Mouse (Mus musculus) heart, embryonic 10.5 days (tissue): ENCODE measurements around the gene Ppp1r14a. TPM values are rescaled to one million over a fixed set of nuclear protein-coding genes. Genes with fewer than 3 reads are reported as not detected.

Experiments used
- DNase-seq: peaks from one replicate; pipeline ENCODE4 v3.0.0-alpha.2; 2017; ENCODE audit warnings: low spot score
- H3K27ac ChIP-seq: fragments of 300-500 bp; sonication (generic); 2 replicates; pipeline ENCODE4 v1.5.1; 2016; ENCODE audit warnings: mild to moderate bottlenecking
- H3K27me3 ChIP-seq: fragments of 300-500 bp; sonication (generic); 2 replicates; pipeline ENCODE4 v1.6.1; 2016; ENCODE audit warnings: mild to moderate bottlenecking; ENCODE audit not compliant: poor library complexity, insufficient read depth, severe bottlenecking
- H3K36me3 ChIP-seq: fragments of 300-500 bp; sonication (generic); 2 replicates; pipeline ENCODE4 v1.6.1; 2016; ENCODE audit warnings: mild to moderate bottlenecking, moderate library complexity
- H3K4me1 ChIP-seq: fragments of 300-500 bp; sonication (generic); 2 replicates; pipeline ENCODE4 v1.6.1; 2016; ENCODE audit warnings: mild to moderate bottlenecking
- H3K4me3 ChIP-seq: fragments of 300-500 bp; sonication (generic); 2 replicates; pipeline ENCODE4 v1.5.1; 2016; ENCODE audit warnings: mild to moderate bottlenecking, moderate library complexity
- H3K9me3 ChIP-seq: fragments of 300-500 bp; sonication (generic); 2 replicates; pipeline ENCODE4 v1.6.1; 2016; ENCODE audit warnings: mild to moderate bottlenecking, moderate library complexity
- WGBS: fragments of 180-500 bp; shearing (Covaris S2); methylation state at CpG from one replicate; pipeline ENCODE4 v1.1.7; 2016; 5-methylcytosine and 5-hydroxymethylcytosine counted together
- polyA plus RNA-seq: library from polyadenylated mRNA; unstranded; fragments of >200 nt; fragmentation: Nextera tagmentation; extraction: Ambion mirVana; gene quantifications from 2 replicates; pipeline ENCODE4 v1.2.1, GENCODE M21; 2016

Ppp1r14a gene
- polyA plus RNA-seq, 1 experiment from 2014 or later: 13.8 TPM

GRCm38 (mm10) chr7:29281201-29282073 lies 7.7 kb upstream of the Ppp1r14a start, which contains the start of gene Spint2:
Spint2 (minus strand) TSS chr7:29281912.
- under 1% methylated on average over 80 of the region's 80 CpGs for WGBS
- H3K9me3 ChIP-seq: no peaks in the 10 kb centered on the region
- H3K36me3 ChIP-seq: no peaks in the 10 kb centered on the region
- H3K4me3 ChIP-seq: peak within 1 kb of the TSS; percentile 66
- peaks cover 71% of the 10 kb centered on the region for H3K27me3 ChIP-seq
- peak within 1 kb of the TSS; percentile 87 for H3K27ac ChIP-seq
- H3K4me1 ChIP-seq: peaks cover 31% of the 10 kb centered on the region
- no peak for DNase-seq

DNA sequence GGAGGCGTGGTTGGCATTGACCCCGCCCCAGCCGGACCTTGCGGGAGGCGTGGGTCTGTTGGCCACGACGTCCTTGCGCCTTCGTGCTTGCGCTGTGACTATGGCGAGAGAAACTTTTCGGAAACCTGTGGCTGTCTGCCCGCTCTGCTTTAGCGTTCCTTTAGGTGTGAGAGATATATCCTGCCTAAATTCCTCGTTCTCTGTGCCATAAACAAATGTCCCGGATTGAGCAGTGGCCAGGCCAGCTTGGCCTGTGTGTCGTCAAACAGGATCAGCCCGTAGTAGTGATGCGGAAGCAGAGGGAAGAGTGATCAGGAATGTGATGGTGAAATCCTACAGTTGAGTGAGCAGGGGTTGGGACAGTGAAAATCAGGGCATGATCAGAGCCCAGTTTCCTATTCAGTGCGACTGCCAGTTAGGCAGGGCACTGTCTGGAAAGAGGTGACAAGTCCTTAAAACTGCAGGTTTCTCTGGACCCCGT lies 7.0 kb upstream of the Ppp1r14a start:
- Histone ChIP-seq H3K27me3 (peaks cover 74% of the 10 kb centered on the region), H3K9me3 (no peaks in the 10 kb centered on the region), H3K4me3 (peak overlapping the region; percentile 66), H3K4me1 (peaks cover 31% of the 10 kb centered on the region), H3K27ac (peak overlapping the region; percentile 87), H3K36me3 (no peaks in the 10 kb centered on the region)
- DNase-seq: no peak
- WGBS: 12% methylated on average over 21 of the region's 21 CpGs

DNA sequence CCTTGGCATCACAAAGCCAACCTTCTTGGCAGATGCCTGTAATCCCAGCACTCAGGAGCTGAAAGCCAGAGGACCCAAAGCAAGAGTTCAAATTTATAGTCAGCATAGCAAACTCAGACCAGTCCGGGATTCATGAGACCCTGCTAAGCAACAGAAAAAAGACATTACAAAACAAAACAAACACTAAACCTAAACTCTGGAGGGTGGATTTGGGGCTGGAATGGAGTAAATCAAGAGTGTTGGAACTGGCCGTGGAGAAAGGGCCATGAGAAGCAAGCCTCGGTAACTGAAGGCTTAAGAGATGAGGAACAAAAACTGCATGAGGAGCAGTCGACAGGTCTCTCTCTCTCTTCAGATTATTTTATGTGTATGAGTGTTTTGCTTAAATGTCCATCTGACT lies 5.2 kb upstream of the Ppp1r14a start:
- Histone ChIP-seq H3K4me3 (no peak overlapping the region), H3K36me3 (no peaks in the 10 kb centered on the region), H3K27ac (no peak overlapping the region), H3K27me3 (peaks cover 80% of the 10 kb centered on the region), H3K9me3 (no peaks in the 10 kb centered on the region), H3K4me1 (peaks cover 32% of the 10 kb centered on the region)
- 79% methylated on average over 4 of the region's 4 CpGs for WGBS
- no peak for DNase-seq

DNA sequence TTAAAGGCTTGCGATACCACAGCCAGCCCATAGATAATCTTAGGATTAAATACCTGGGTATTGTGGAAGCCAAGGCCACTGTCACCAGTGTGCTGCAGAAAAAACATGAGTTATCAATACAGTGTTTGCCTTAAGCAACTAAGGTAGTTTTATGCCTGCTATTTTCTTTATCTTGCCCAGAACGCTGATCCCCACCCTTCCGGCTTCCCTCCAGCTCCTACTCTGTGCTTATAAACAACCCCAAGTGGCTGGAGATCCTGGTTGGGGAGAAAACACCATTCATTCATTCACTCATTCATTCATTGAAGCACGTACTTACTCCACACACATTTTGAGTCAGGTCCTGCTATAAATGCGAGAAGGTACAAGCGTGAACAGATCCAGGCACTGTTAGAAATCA lies 4.6 kb upstream of the Ppp1r14a start:
- H3K36me3 ChIP-seq: no peaks in the 10 kb centered on the region
- no peak for DNase-seq
- no peak overlapping the region for H3K4me3 ChIP-seq
- peaks cover 34% of the 10 kb centered on the region for H3K4me1 ChIP-seq
- 87% methylated on average over 6 of the region's 6 CpGs for WGBS
- no peaks in the 10 kb centered on the region for H3K9me3 ChIP-seq
- peaks cover 84% of the 10 kb centered on the region for H3K27me3 ChIP-seq
- H3K27ac ChIP-seq: no peak overlapping the region

- DNase-seq: no peak
- Histone ChIP-seq H3K4me3 (no peak overlapping the region), H3K27me3 (peaks cover 79% of the 10 kb centered on the region), H3K4me1 (peaks cover 36% of the 10 kb centered on the region), H3K9me3 (no peaks in the 10 kb centered on the region), H3K27ac (no peak overlapping the region), H3K36me3 (no peaks in the 10 kb centered on the region)
- WGBS: 83% methylated on average over 7 of the region's 7 CpGs
Measured at GRCm38 (mm10) chr7:29287481-29287880, 1.6 kb upstream of the Ppp1r14a start.

DNA sequence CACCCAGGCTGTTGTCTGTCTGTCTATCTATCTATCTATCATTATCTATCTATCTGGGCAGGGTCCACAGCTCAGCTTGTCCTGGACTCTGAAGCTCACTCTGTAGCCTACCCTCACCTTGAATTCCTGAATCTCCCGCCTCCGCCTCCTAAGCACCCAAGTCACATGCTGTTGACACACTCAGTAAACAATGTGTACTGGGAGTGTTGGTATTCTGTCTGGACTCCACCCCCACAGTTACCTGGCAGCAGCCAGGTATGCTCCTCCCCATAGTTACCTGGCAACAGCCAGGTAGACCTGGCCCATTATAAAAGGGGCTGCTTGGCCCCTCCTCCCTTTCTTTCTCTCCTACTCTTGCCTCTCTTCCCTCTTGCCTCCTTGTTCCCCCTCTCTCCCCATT lies 1.0 kb upstream of the Ppp1r14a start:
- Histone ChIP-seq H3K4me1 (peaks cover 42% of the 10 kb centered on the region), H3K36me3 (no peaks in the 10 kb centered on the region), H3K27ac (no peak overlapping the region), H3K27me3 (peaks cover 75% of the 10 kb centered on the region), H3K4me3 (no peak overlapping the region), H3K9me3 (no peaks in the 10 kb centered on the region)
- no peak for DNase-seq
- 87% methylated on average over 2 of the region's 2 CpGs for WGBS

GRCm38 (mm10) chr7:29289856-29290255 lies 748 bp downstream of the Ppp1r14a start:
- peaks cover 66% of the 10 kb centered on the region for H3K27me3 ChIP-seq
- peaks cover 49% of the 10 kb centered on the region for H3K4me1 ChIP-seq

DNA sequence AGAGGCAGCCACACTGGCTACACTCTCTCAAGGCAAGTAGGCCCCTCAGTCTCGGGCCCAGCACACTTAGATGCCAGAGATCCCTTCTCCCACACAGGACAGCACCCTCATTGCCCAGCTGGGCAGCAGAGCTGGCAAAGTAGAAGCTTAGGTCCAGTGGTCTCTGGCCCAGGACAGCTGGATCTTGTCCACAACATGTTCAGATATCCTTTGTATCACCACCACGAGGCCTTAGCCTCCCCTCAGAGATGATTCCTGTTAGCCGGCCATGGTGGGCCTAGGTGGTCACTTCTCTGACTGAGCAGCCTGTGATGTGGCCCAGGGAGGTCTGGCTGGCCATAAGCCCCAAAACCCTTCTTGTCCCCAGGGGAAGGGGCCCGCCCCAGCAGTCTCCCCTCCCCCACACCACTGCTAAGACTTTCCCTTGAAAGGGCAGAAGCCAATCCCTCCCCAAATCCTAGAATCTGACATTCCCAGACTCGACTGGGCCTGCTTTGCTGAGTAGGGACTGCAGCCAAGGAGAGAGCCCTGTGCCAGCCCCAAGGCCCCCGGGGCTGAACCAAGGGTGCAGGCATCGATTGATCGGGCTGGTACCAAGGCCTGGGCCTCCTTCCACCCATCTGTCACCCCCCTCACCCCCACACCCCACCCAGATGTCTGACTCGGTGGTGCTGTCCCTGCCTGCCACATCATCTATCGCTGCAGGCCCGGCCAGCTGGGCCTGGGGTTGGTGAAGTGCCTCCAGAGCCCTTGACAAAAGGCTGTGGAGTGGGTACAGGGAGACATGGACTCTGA lies 1.8 kb downstream of the Ppp1r14a start:
- peak overlapping the region; percentile 82 for H3K27ac ChIP-seq
- no peak for DNase-seq
- H3K36me3 ChIP-seq: no peaks in the 10 kb centered on the region
- 51% methylated on average over 11 of the region's 11 CpGs for WGBS
- no peaks in the 10 kb centered on the region for H3K9me3 ChIP-seq
- H3K4me1 ChIP-seq: peaks cover 49% of the 10 kb centered on the region
- H3K4me3 ChIP-seq: no peak overlapping the region
- H3K27me3 ChIP-seq: peaks cover 60% of the 10 kb centered on the region

More at GRCm38 (mm10) chr7:29289856-29290255, 748 bp downstream of the Ppp1r14a start:
- Histone ChIP-seq H3K36me3 (no peaks in the 10 kb centered on the region), H3K27ac (peak overlapping the region; percentile 83; the same call in 1 of the 2 replicates), H3K9me3 (no peaks in the 10 kb centered on the region), H3K4me3 (peak overlapping the region; percentile 66)
- 74% methylated on average over 6 of the region's 6 CpGs for WGBS
- DNase-seq: no peak

GRCm38 (mm10) chr7:29291616-29292457 lies 2.7 kb downstream of the Ppp1r14a start:
- H3K27me3 ChIP-seq: peaks cover 57% of the 10 kb centered on the region
- H3K4me1 ChIP-seq: peaks cover 49% of the 10 kb centered on the region
- no peak for DNase-seq
- peak overlapping the region; percentile 82 for H3K27ac ChIP-seq
- peak overlapping the region; percentile 27; the same call in 1 of the 2 replicates for H3K4me3 ChIP-seq
- H3K9me3 ChIP-seq: no peaks in the 10 kb centered on the region
- no peaks in the 10 kb centered on the region for H3K36me3 ChIP-seq
- 30% methylated on average over 7 of the region's 7 CpGs for WGBS

DNA sequence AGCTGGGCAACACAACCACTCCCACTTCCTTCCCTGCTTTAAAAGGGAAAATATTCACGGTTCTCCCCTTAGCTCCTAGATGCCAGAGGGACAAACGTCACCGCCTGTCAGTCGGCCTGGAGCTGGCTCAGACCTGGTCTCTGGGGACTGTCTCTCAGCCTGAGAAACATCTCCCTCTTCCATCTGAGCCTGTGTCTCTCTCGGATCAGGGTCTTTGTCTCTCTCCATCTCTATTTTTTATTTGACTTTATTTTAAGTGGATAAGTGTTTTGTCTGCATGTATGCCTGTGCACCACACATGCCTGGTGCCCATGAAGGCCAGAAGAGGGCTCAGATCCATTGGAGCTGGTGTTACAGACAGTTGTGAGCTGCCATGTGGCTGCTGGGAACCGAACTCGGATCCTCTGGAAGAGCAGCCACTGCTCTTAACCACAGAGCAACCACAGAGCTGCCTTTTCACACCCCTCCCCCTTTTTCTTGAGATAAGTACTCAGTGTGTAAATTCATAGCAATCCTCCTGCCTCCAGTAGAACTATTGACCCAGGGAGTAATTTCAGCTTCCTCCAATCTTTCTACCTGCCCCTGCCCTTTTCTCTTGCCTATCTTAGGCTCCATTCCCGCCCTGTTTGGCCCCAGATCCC lies 3.5 kb downstream of the Ppp1r14a start:
- peaks cover 49% of the 10 kb centered on the region for H3K27me3 ChIP-seq
- H3K4me1 ChIP-seq: peaks cover 49% of the 10 kb centered on the region
- peak overlapping the region; percentile 27; the same call in 1 of the 2 replicates for H3K4me3 ChIP-seq
- no peaks in the 10 kb centered on the region for H3K9me3 ChIP-seq
- H3K36me3 ChIP-seq: no peaks in the 10 kb centered on the region
- peak overlapping the region; percentile 82 for H3K27ac ChIP-seq
- no peak for DNase-seq
- 22% methylated on average over 8 of the region's 8 CpGs for WGBS

GRCm38 (mm10) chr7:29293131-29294065 lies 4.3 kb downstream of the Ppp1r14a start:
- Histone ChIP-seq H3K36me3 (no peaks in the 10 kb centered on the region), H3K4me3 (peak overlapping the region; percentile 5; the same call in 1 of the 2 replicates), H3K9me3 (no peaks in the 10 kb centered on the region), H3K27me3 (peaks cover 42% of the 10 kb centered on the region), H3K4me1 (peaks cover 49% of the 10 kb centered on the region), H3K27ac (peak overlapping the region; percentile 82)
- 35% methylated on average over 19 of the region's 19 CpGs for WGBS
- DNase-seq: no peak
